Mouse (Mus musculus) heart, embryonic 12.5 days (tissue): ENCODE measurements around the gene 4932438A13Rik. TPM values are rescaled to one million over a fixed set of nuclear protein-coding genes. Genes with fewer than 3 reads are reported as not detected.

ENCODE experiments used
- ATAC-seq: fragments of 200-750 bp; cut with Nextera tagmentation; 2 replicates; pipeline ENCODE4 v1.8.0; 2017; ENCODE audit warnings: moderate TSS enrichment, moderate library complexity; ENCODE audit not compliant: insufficient number of reproducible peaks, low FRiP score
- H3K27ac ChIP-seq: fragments of 300-500 bp; sonication (generic); 2 replicates; pipeline ENCODE4 v1.5.1; 2016; ENCODE audit warnings: mild to moderate bottlenecking, moderate library complexity; ENCODE audit not compliant: poor library complexity, severe bottlenecking
- H3K27me3 ChIP-seq: fragments of 300-500 bp; sonication (generic); replicated peaks from 2 replicates; pipeline ENCODE4 v1.6.1; 2016; ENCODE audit warnings: mild to moderate bottlenecking, moderate library complexity
- H3K36me3 ChIP-seq: fragments of 300-500 bp; sonication (generic); 2 replicates; pipeline ENCODE4 v1.6.1; 2016; ENCODE audit warnings: mild to moderate bottlenecking, moderate library complexity
- H3K4me1 ChIP-seq: fragments of 300-500 bp; sonication (generic); replicated peaks from 2 replicates; pipeline ENCODE4 v1.6.1; 2016; ENCODE audit warnings: mild to moderate bottlenecking
- H3K4me2 ChIP-seq: fragments of 300-500 bp; sonication (generic); 2 replicates; pipeline ENCODE4 v1.6.1; 2016; ENCODE audit warnings: mild to moderate bottlenecking, moderate library complexity
- H3K4me3 ChIP-seq: fragments of 300-500 bp; sonication (generic); 2 replicates; pipeline ENCODE4 v1.5.1; 2016; ENCODE audit warnings: mild to moderate bottlenecking
- H3K9ac ChIP-seq: fragments of 300-500 bp; sonication (generic); 2 replicates; pipeline ENCODE4 v1.6.1; 2016; ENCODE audit warnings: mild to moderate bottlenecking, moderate library complexity
- H3K9me3 ChIP-seq: fragments of 300-500 bp; sonication (generic); replicated peaks from 2 replicates; pipeline ENCODE4 v1.6.1; 2016; ENCODE audit warnings: mild to moderate bottlenecking, moderate library complexity
- WGBS: fragments of 180-500 bp; shearing (Covaris S2); methylation state at CpG from one replicate; pipeline ENCODE4 v1.1.7; 2016; 5-methylcytosine and 5-hydroxymethylcytosine counted together
- polyA plus RNA-seq: library from polyadenylated mRNA; unstranded; fragments of >200 nt; fragmentation: Nextera tagmentation; extraction: Ambion mirVana; gene quantifications from 2 replicates; pipeline ENCODE4 v1.2.1, GENCODE M21; 2016

The 4932438A13Rik gene
- polyA plus RNA-seq, 1 experiment from 2014 or later, result 34.7 TPM

GRCm38 (mm10) chr3:36941572-36941971, 78.7 kb downstream of the 4932438A13Rik start:
- H3K9me3 ChIP-seq, result no peaks in the 10 kb centered on the region
- ATAC-seq, result no peak
- no peak overlapping the region for H3K4me2 ChIP-seq
- no peaks in the 10 kb centered on the region for H3K27me3 ChIP-seq
- H3K36me3 ChIP-seq, result peaks cover 17% of the 10 kb centered on the region; the same call in 1 of the 2 replicates
- H3K9ac ChIP-seq, result no peak overlapping the region
- no peak overlapping the region for H3K27ac ChIP-seq
- peaks cover 3% of the 10 kb centered on the region for H3K4me1 ChIP-seq
- 44% methylated on average over 5 of the region's 5 CpGs for WGBS
- no peak overlapping the region for H3K4me3 ChIP-seq

- no peak for ATAC-seq
Observed at GRCm38 (mm10) chr3:36942108-36942507, 79.2 kb downstream of the 4932438A13Rik start.

GRCm38 (mm10) chr3:36943706-36944105, 80.8 kb downstream of the 4932438A13Rik start:
- Histone ChIP-seq H3K9me3 (no peaks in the 10 kb centered on the region), H3K4me3 (no peak overlapping the region), H3K27me3 (no peaks in the 10 kb centered on the region), H3K36me3 (peaks cover 22% of the 10 kb centered on the region), H3K27ac (no peak overlapping the region), H3K4me1 (peaks cover 3% of the 10 kb centered on the region), H3K4me2 (no peak overlapping the region), H3K9ac (no peak overlapping the region)
- ATAC-seq, result no peak

More at GRCm38 (mm10) chr3:36942108-36942507, 79.2 kb downstream of the 4932438A13Rik start:
- Histone ChIP-seq H3K27me3 (no peaks in the 10 kb centered on the region), H3K36me3 (peaks cover 15% of the 10 kb centered on the region; the same call in 1 of the 2 replicates), H3K27ac (no peak overlapping the region), H3K9ac (no peak overlapping the region), H3K9me3 (no peaks in the 10 kb centered on the region), H3K4me3 (no peak overlapping the region), H3K4me2 (no peak overlapping the region), H3K4me1 (peaks cover 3% of the 10 kb centered on the region)
- 74% methylated on average over 6 of the region's 6 CpGs for WGBS

- Histone ChIP-seq H3K4me2 (no peak overlapping the region), H3K27ac (no peak overlapping the region), H3K4me1 (no peaks in the 10 kb centered on the region), H3K4me3 (no peak overlapping the region), H3K9me3 (no peaks in the 10 kb centered on the region), H3K9ac (no peak overlapping the region), H3K36me3 (peaks cover 19% of the 10 kb centered on the region), H3K27me3 (no peaks in the 10 kb centered on the region)
- 88% methylated on average over 2 of the region's 2 CpGs for WGBS
- no peak for ATAC-seq
Observed at GRCm38 (mm10) chr3:37037979-37038378, 175.1 kb downstream of the 4932438A13Rik start.

GRCm38 (mm10) chr3:37039811-37040210, 176.9 kb downstream of the 4932438A13Rik start:
- H3K27me3 ChIP-seq, result no peaks in the 10 kb centered on the region
- no peak for ATAC-seq
- no peaks in the 10 kb centered on the region for H3K9me3 ChIP-seq
- no peak overlapping the region for H3K27ac ChIP-seq
- peaks cover 25% of the 10 kb centered on the region for H3K36me3 ChIP-seq
- no peak overlapping the region for H3K4me2 ChIP-seq
- H3K4me1 ChIP-seq, result no peaks in the 10 kb centered on the region
- no peak overlapping the region for H3K4me3 ChIP-seq
- H3K9ac ChIP-seq, result no peak overlapping the region

- 94% methylated on average over 1 of the region's 1 CpGs for WGBS
- Histone ChIP-seq H3K4me1 (no peaks in the 10 kb centered on the region), H3K36me3 (peaks cover 21% of the 10 kb centered on the region), H3K9ac (no peak overlapping the region), H3K4me3 (no peak overlapping the region), H3K4me2 (no peak overlapping the region), H3K9me3 (0 out of 2 replicates have a peak, but pooled peaks cover 2% of the 10 kb centered on the region), H3K27me3 (no peaks in the 10 kb centered on the region), H3K27ac (no peak overlapping the region)
- no peak for ATAC-seq
Observed at GRCm38 (mm10) chr3:37051491-37051890, 188.6 kb downstream of the 4932438A13Rik start.

- peaks cover 6% of the 10 kb centered on the region for H3K9me3 ChIP-seq
- peak within 1 kb of the TSS; percentile 66 for H3K4me2 ChIP-seq
- WGBS, result 39% methylated on average over 39 of the region's 39 CpGs
- peak within 1 kb of the TSS; percentile 39 for H3K4me3 ChIP-seq
- no peaks in the 10 kb centered on the region for H3K36me3 ChIP-seq
- H3K9ac ChIP-seq, result no peak within 1 kb of the TSS
- no peaks in the 10 kb centered on the region for H3K4me1 ChIP-seq
- no peaks in the 10 kb centered on the region for H3K27me3 ChIP-seq
- H3K27ac ChIP-seq, result no peak within 1 kb of the TSS
- no peak for ATAC-seq
Observed at GRCm38 (mm10) chr3:37063406-37063805, 200.5 kb downstream of the 4932438A13Rik start, which contains the start of gene Adad1. TSS of gene Adad1 (plus strand) at chr3:37063527.

- peaks cover 3% of the 10 kb centered on the region; the same call in 1 of the 2 replicates for H3K9me3 ChIP-seq
- no peak overlapping the region for H3K4me2 ChIP-seq
- no peak overlapping the region for H3K27ac ChIP-seq
- no peak for ATAC-seq
- H3K9ac ChIP-seq, result no peak overlapping the region
- H3K27me3 ChIP-seq, result no peaks in the 10 kb centered on the region
- H3K4me3 ChIP-seq, result no peak overlapping the region
- no peaks in the 10 kb centered on the region for H3K4me1 ChIP-seq
- H3K36me3 ChIP-seq, result no peaks in the 10 kb centered on the region
Observed at GRCm38 (mm10) chr3:37073211-37073610, 210.3 kb downstream of the 4932438A13Rik start.

GRCm38 (mm10) chr3:37084860-37085259, 222.0 kb downstream of the 4932438A13Rik start:
- ATAC-seq, result no peak
- Histone ChIP-seq H3K27me3 (no peaks in the 10 kb centered on the region), H3K36me3 (no peaks in the 10 kb centered on the region), H3K4me2 (no peak overlapping the region), H3K27ac (no peak overlapping the region), H3K9me3 (no peaks in the 10 kb centered on the region), H3K4me1 (no peaks in the 10 kb centered on the region), H3K9ac (no peak overlapping the region), H3K4me3 (no peak overlapping the region)
- 74% methylated on average over 4 of the region's 4 CpGs for WGBS

- no peak overlapping the region for H3K4me3 ChIP-seq
Observed at GRCm38 (mm10) chr3:37090721-37091120, 227.8 kb downstream of the 4932438A13Rik start.

More at GRCm38 (mm10) chr3:37090721-37091120, 227.8 kb downstream of the 4932438A13Rik start:
- Histone ChIP-seq H3K36me3 (no peaks in the 10 kb centered on the region), H3K9me3 (no peaks in the 10 kb centered on the region), H3K4me2 (no peak overlapping the region), H3K27me3 (no peaks in the 10 kb centered on the region), H3K27ac (no peak overlapping the region), H3K4me1 (no peaks in the 10 kb centered on the region), H3K9ac (no peak overlapping the region)
- no peak for ATAC-seq
